Mouse (Mus musculus) ES-Bruce4 (cell line): ENCODE results near the gene Dexi.
A peak's percentile ranks its signal among the peaks of the same experiment; 100 is the strongest.

Source experiments
- CTCF ChIP-seq: IDR thresholded peaks from one replicate; pipeline ENCODE4 v1.8.1; 2011; ENCODE audit warnings: low read depth, low read length
- EP300 ChIP-seq: IDR thresholded peaks from 2 replicates; pipeline ENCODE4 v1.6.1; 2011; ENCODE audit warnings: low read depth, low read length; ENCODE audit not compliant: insufficient read depth

GRCm38 (mm10) chr16:10522811-10523210 is 20.0 kb downstream of the Dexi start:
- TF ChIP-seq CTCF (peak; percentile 79), EP300 (no peak)
